Mouse (Mus musculus) C2C12 (cell line): ENCODE data around the gene Glis3.

ENCODE experiments used
- CTCF ChIP-seq: IDR thresholded peaks from one replicate; pipeline ENCODE4 v1.5.1; 2011; ENCODE audit not compliant: control insufficient read depth, insufficient read depth, insufficient read length
- FOSL1 ChIP-seq: IDR thresholded peaks from one replicate; pipeline ENCODE4 v1.8.0; 2011; ENCODE audit warnings: mild to moderate bottlenecking, low read length; ENCODE audit not compliant: poor library complexity, insufficient read depth, severe bottlenecking

- TF ChIP-seq CTCF (no peak), FOSL1 (no peak)
These were observed 120.5 kb downstream of the Glis3 start for GRCm38 (mm10) chr19:28559400-28559799.
